Comparison of ENCODE assay signal across 16 mouse cellular contexts in the genomic region with DNA sequence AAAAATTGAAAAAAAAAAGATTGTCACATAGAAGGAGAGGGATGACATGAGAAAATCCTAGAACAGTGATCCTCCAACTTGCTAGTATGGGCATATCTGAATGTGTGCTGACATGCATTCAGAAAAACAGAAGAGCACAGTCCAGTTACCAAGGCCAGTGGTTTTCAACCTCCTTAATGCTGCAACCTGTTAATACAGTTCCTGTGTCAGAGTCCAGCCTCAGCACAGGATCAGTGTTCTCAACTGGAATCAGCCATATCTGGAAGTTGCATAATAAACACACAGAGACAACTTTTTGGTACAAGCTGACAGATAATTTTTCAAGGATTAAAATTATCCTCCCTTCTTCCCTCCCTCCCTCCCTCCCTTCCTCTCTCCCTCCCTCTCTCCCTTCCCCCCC.
"Had no signal": no experiment of that assay in that cellular context is flagged by ENCODE, and none has a peak within 500 bp of the region (broad histone marks: within the 10 kb centered on the region; RNA-seq: fewer than 3 reads in every experiment).

No protein-coding gene starts in this region.

- DNase-seq: retina, postnatal 1 day; right cerebral cortex, adult 18-20 months; right cerebral cortex, postnatal 14 days; right cerebral cortex, postnatal 25 days; right cerebral cortex, postnatal 4 days; spleen, adult 18-20 months; thymus, adult 18-20 months; thymus, adult 2 months; thymus, postnatal 14 days; thymus, postnatal 25 days; thymus, postnatal 36 days; thymus, postnatal 4 days had no signal

- H3K4me2 ChIP-seq: neural tube, embryonic 13.5 days; neural tube, embryonic 15.5 days; stomach, embryonic 15.5 days had no signal

- H3K4me3 ChIP-seq: neural tube, embryonic 13.5 days; neural tube, embryonic 15.5 days; stomach, embryonic 15.5 days had no signal

- H3K27ac ChIP-seq: neural tube, embryonic 13.5 days; neural tube, embryonic 15.5 days; stomach, embryonic 15.5 days; stomach, postnatal 0 days had no signal

- H3K27me3 ChIP-seq: neural tube, embryonic 13.5 days; neural tube, embryonic 15.5 days; stomach, embryonic 15.5 days had no signal

- H3K9me3 ChIP-seq: neural tube, embryonic 13.5 days; neural tube, embryonic 15.5 days; stomach, embryonic 15.5 days had no signal

- H3K9ac ChIP-seq: neural tube, embryonic 13.5 days; neural tube, embryonic 15.5 days; stomach, embryonic 15.5 days had no signal

- H3K4me1 ChIP-seq: neural tube, embryonic 13.5 days; neural tube, embryonic 15.5 days; stomach, embryonic 15.5 days had no signal

- H3K36me3 ChIP-seq: neural tube, embryonic 13.5 days; neural tube, embryonic 15.5 days; stomach, embryonic 15.5 days had no signal
